Mouse (Mus musculus) forebrain, embryonic 10.5 days (tissue): ENCODE measurements at regions not wholly inside any gene's neighbourhood (a gene's known extent, or its start where the extent isn't known, plus 50 kb on each side); places are given as distances from the start of the nearest gene placed in this dataset.
"Not testable (repeated sequence)": the region's sequence is repeated elsewhere in the genome, so short reads cannot be mapped to it uniquely, and the experiment has no call there.

ENCODE experiments used
- DNase-seq: peaks from one replicate; pipeline ENCODE4 v3.0.0-alpha.2; 2017; ENCODE audit warnings: low spot score; ENCODE audit errors: extremely low spot score
- H3K27ac ChIP-seq: fragments of 300-500 bp; sonication (generic); 2 replicates; pipeline ENCODE4 v1.5.1; 2016; ENCODE audit warnings: mild to moderate bottlenecking
- H3K27me3 ChIP-seq: fragments of 300-500 bp; sonication (generic); 2 replicates; pipeline ENCODE4 v1.6.1; 2016; ENCODE audit warnings: mild to moderate bottlenecking; ENCODE audit not compliant: poor library complexity, severe bottlenecking
- H3K36me3 ChIP-seq: fragments of 300-500 bp; sonication (generic); replicated peaks from 2 replicates; pipeline ENCODE4 v1.6.1; 2016; ENCODE audit warnings: mild to moderate bottlenecking, moderate library complexity
- H3K4me1 ChIP-seq: fragments of 300-500 bp; sonication (generic); 2 replicates; pipeline ENCODE4 v1.6.1; 2016
- H3K4me3 ChIP-seq: fragments of 300-500 bp; sonication (generic); 2 replicates; pipeline ENCODE4 v1.5.1; 2016; ENCODE audit warnings: mild to moderate bottlenecking, moderate library complexity
- H3K9me3 ChIP-seq: fragments of 300-500 bp; sonication (generic); 2 replicates; pipeline ENCODE4 v1.6.1; 2016; ENCODE audit warnings: mild to moderate bottlenecking, moderate library complexity
- WGBS: fragments of 180-500 bp; shearing (Covaris S2); methylation state at CpG from one replicate; pipeline ENCODE4 v1.1.7; 2016; 5-methylcytosine and 5-hydroxymethylcytosine counted together

DNA sequence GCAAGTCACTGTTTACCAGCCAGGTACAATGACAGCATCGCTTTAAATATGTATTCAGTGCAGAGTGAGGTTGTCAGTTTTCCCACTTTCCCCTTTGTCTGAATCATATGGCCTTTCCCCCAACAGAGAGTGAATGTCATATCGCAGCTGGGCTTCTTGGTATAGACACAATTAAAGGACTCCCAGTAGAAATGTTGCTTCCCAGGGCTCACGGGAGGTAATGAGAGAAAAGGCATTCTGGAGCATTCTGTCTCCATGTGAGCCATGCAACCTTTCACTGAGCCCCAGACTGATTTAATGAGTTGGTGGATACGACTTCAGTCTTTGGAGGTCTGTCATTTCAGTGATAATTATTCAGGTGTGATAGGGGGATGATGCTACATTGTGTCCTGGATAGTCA, 310.8 kb upstream of the Zfp960 start:
- no peaks in the 10 kb centered on the region for H3K9me3 ChIP-seq
- no peaks in the 10 kb centered on the region for H3K4me1 ChIP-seq
- H3K27me3 ChIP-seq: no peaks in the 10 kb centered on the region
- WGBS: 81% methylated on average over 4 of the region's 4 CpGs
- no peaks in the 10 kb centered on the region for H3K36me3 ChIP-seq
- H3K27ac ChIP-seq: no peak overlapping the region
- no peak for DNase-seq
- no peak overlapping the region for H3K4me3 ChIP-seq

- not testable (repeated sequence) for DNase-seq, H3K9me3 ChIP-seq, H3K4me1 ChIP-seq, H3K36me3 ChIP-seq, H3K27ac ChIP-seq, H3K27me3 ChIP-seq, H3K4me3 ChIP-seq
- WGBS: 87% methylated on average over 7 of the region's 7 CpGs
These were observed 293.3 kb upstream of the Zfp960 start for GRCm38 (mm10) chr17:16770587-16770986.

GRCm38 (mm10) chr17:16798316-16798715, 265.6 kb upstream of the Zfp960 start:
- 88% methylated on average over 5 of the region's 5 CpGs for WGBS
- no peaks in the 10 kb centered on the region for H3K4me1 ChIP-seq
- no peaks in the 10 kb centered on the region for H3K36me3 ChIP-seq
- H3K4me3 ChIP-seq: no peak overlapping the region
- H3K27me3 ChIP-seq: no peaks in the 10 kb centered on the region
- no peak for DNase-seq
- no peak overlapping the region for H3K27ac ChIP-seq
- no peaks in the 10 kb centered on the region for H3K9me3 ChIP-seq

DNA sequence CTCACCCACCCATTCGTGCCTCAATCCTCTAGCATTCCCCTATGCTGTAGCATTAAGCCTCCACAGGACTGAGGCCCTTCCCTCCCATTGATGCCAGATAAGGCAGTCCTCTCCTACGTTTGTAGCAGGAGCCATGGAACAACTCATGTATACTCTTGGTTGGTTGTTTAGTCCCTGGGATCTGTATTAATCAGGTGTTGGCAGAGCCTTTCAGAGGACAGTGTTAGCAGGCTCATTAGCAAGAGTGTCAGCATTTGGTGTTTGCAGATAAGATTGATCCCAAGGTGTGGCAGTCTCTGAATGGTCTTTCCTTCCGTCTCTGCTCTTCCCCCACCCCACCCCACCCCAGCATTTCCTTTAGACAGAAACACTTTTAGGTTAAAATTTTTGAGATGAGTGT, 258.9 kb upstream of the Zfp960 start:
- no peak overlapping the region for H3K4me3 ChIP-seq
- H3K4me1 ChIP-seq: no peaks in the 10 kb centered on the region
- WGBS: 54% methylated on average over 3 of the region's 3 CpGs
- no peak for DNase-seq
- no peaks in the 10 kb centered on the region for H3K27me3 ChIP-seq
- no peaks in the 10 kb centered on the region for H3K9me3 ChIP-seq
- no peak overlapping the region for H3K27ac ChIP-seq
- H3K36me3 ChIP-seq: no peaks in the 10 kb centered on the region

- H3K27ac ChIP-seq: no peak overlapping the region
- H3K9me3 ChIP-seq: no peaks in the 10 kb centered on the region
- no peak overlapping the region for H3K4me3 ChIP-seq
- 34% methylated on average over 3 of the region's 3 CpGs for WGBS
- DNase-seq: no peak
- no peaks in the 10 kb centered on the region for H3K4me1 ChIP-seq
- no peaks in the 10 kb centered on the region for H3K27me3 ChIP-seq
- no peaks in the 10 kb centered on the region for H3K36me3 ChIP-seq
These were observed 245.5 kb upstream of the Zfp960 start for GRCm38 (mm10) chr17:16818421-16818820.

GRCm38 (mm10) chr17:16821716-16822115, 242.2 kb upstream of the Zfp960 start:
- Histone ChIP-seq H3K36me3 (no peaks in the 10 kb centered on the region), H3K9me3 (no peaks in the 10 kb centered on the region), H3K4me1 (no peaks in the 10 kb centered on the region), H3K27ac (no peak overlapping the region), H3K27me3 (no peaks in the 10 kb centered on the region), H3K4me3 (no peak overlapping the region)
- 87% methylated on average over 3 of the region's 3 CpGs for WGBS
- DNase-seq: no peak

DNA sequence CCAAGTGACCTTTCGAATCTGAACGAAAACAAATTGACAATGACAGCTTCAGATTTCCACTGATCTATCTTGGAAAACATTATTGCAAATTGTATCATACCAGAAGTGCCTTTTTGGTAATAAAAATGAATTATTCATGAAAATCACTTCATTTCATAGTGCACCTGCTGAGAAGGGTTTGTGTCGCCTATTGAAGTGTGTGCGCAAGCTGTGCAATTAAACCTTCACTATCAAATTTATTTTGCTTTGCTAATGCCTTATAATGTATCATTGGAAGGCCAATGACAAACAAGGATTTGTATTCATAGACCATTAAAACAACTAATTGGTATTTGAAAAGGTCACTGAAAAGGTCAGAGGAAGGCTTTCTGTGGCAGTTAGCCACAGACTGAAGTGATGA, 224.8 kb upstream of the Zfp960 start:
- 88% methylated on average over 4 of the region's 4 CpGs for WGBS
- no peaks in the 10 kb centered on the region for H3K36me3 ChIP-seq
- H3K9me3 ChIP-seq: no peaks in the 10 kb centered on the region; the same call in 1 of the 2 replicates
- no peak for DNase-seq
- H3K4me3 ChIP-seq: no peak overlapping the region
- H3K27me3 ChIP-seq: no peaks in the 10 kb centered on the region
- no peak overlapping the region for H3K27ac ChIP-seq
- H3K4me1 ChIP-seq: no peaks in the 10 kb centered on the region

DNA sequence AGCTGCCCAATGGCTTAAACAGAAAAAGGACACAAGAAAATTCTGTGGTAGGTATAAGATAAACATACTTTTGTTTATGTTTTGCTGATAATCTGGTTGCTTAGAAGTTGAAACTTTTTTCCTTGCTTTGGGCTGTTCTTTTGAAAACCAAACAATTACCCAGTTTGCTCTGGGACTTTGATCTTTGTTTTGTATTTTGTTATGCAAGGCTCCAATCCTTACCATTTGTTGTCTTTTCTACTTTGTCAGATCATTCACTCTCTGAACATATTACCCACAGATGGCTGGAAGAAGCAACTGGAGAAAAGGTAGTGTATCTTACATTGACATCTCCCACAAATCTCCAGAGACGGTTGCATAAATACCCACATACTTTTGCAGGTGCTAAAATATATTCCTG, 203.1 kb upstream of the Zfp960 start:
- 73% methylated on average over 1 of the region's 1 CpGs for WGBS
- no peak overlapping the region for H3K4me3 ChIP-seq
- H3K4me1 ChIP-seq: no peaks in the 10 kb centered on the region
- no peaks in the 10 kb centered on the region for H3K27me3 ChIP-seq
- H3K9me3 ChIP-seq: no peaks in the 10 kb centered on the region
- no peak overlapping the region for H3K27ac ChIP-seq
- no peak for DNase-seq
- no peaks in the 10 kb centered on the region for H3K36me3 ChIP-seq

DNA sequence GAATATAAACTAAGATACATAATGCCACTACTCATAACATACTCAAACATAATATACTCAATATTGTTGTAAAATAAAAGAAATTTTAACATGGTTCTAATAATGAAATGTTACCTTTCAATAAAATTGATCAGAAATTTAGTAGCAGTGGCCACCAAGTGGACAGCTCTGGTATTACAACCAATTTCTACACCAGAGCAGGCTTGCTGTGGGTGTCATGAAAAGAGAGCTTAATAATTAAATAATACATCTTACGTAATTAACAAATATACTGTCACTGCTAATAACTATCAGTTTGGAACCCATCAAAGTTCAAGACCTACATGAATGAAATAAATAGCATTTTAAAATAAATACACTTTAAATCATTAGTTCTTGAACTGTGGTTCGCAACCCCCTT, 163.1 kb upstream of the Zfp960 start:
- H3K9me3 ChIP-seq: peaks cover 7% of the 10 kb centered on the region; the same call in 1 of the 2 replicates
- H3K27me3 ChIP-seq: no peaks in the 10 kb centered on the region
- no peak for DNase-seq
- no peak overlapping the region for H3K27ac ChIP-seq
- no peaks in the 10 kb centered on the region for H3K4me1 ChIP-seq
- H3K4me3 ChIP-seq: no peak overlapping the region
- H3K36me3 ChIP-seq: no peaks in the 10 kb centered on the region
- 68% methylated on average over 2 of the region's 2 CpGs for WGBS

DNA sequence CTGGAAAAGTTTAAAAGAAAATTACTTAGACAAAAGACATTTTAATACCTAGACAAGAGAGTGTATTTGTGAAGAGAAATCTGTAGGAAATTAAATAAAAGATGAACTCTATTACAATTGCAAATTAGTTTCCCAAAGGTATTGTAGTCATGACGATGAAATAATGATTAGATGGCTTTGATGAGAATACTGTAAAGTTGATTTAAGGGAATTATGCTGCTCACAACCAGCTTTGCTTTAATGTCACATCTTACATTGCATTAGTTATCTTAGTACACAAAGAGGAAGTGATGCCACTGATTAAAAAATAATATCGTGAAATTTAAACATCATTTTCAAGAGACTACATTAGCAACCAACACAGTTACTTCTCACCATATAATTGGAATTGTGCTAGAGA, 145.7 kb upstream of the Zfp960 start:
- Histone ChIP-seq H3K36me3 (no peaks in the 10 kb centered on the region), H3K4me1 (no peaks in the 10 kb centered on the region), H3K27ac (no peak overlapping the region), H3K9me3 (no peaks in the 10 kb centered on the region), H3K27me3 (no peaks in the 10 kb centered on the region), H3K4me3 (no peak overlapping the region)
- no peak for DNase-seq
- WGBS: 93% methylated on average over 2 of the region's 2 CpGs

- no peaks in the 10 kb centered on the region for H3K9me3 ChIP-seq
- DNase-seq: no peak
- no peak overlapping the region for H3K27ac ChIP-seq
These were observed 137.7 kb upstream of the Zfp960 start for GRCm38 (mm10) chr17:16926200-16926599.

DNA sequence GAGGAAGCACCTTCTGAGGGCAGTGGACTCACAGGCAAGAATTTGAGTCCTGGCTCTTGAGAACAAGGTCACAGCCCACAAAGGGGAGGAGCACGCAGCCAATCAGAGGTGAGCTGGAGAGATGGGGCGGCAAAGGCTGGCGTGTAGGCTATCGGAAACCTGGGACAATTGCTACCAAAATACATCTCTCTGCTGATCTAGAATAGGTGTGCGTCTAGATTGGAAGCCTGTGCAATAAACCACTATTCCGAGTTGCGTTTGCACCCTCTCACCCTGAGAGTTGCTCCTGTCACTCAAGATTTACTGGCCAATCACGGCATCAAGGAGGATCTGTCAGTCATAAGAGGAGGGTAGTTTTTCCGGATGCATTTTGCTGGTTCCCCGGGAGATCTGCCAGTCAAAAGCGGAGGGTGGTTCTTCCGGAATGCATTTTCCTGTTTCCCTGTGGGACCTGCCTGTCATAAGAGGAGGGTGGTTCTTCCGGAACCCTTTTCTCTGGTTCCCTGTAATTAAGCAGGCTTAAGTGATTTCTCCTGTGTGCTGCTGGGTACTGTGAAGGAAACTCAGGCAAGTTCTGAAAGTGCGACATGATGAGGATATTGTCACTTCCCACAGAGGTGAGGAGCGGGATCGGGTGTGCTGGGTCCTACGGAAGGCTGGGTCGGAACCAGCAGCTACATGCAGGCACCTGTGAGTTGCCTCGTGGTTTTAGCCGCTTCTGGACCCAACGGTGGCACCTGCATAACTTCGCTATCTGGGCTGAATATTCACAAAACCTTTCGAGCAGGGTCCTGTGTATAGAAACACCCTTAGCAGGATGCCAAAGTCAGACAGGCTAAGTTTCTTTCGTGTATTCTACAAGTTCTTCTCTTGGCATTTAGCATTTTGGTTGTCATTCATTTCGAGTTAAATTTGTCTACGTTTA, 112.6 kb upstream of the Zfp960 start:
- peak; percentile 84 for DNase-seq
- H3K4me3 ChIP-seq: peak overlapping the region; percentile 56
- H3K4me1 ChIP-seq, H3K9me3 ChIP-seq, H3K36me3 ChIP-seq, H3K27me3 ChIP-seq: not testable (repeated sequence)
- 4% methylated on average over 24 of the region's 26 CpGs for WGBS
- H3K27ac ChIP-seq: peak overlapping the region; percentile 82

More at GRCm38 (mm10) chr17:16926200-16926599, 137.7 kb upstream of the Zfp960 start:
- no peaks in the 10 kb centered on the region for H3K4me1 ChIP-seq
- H3K27me3 ChIP-seq: no peaks in the 10 kb centered on the region
- H3K36me3 ChIP-seq: no peaks in the 10 kb centered on the region
- H3K4me3 ChIP-seq: no peak overlapping the region

- H3K4me1 ChIP-seq, DNase-seq, H3K9me3 ChIP-seq, H3K27me3 ChIP-seq, H3K27ac ChIP-seq, H3K36me3 ChIP-seq: not testable (repeated sequence)
- 38% methylated on average over 2 of the region's 2 CpGs for WGBS
- H3K4me3 ChIP-seq: peak overlapping the region; percentile 56
These were observed 111.8 kb upstream of the Zfp960 start for GRCm38 (mm10) chr17:16952146-16952545.
